9 mouse cellular contexts compared by ENCODE assay signal in the genomic region with DNA sequence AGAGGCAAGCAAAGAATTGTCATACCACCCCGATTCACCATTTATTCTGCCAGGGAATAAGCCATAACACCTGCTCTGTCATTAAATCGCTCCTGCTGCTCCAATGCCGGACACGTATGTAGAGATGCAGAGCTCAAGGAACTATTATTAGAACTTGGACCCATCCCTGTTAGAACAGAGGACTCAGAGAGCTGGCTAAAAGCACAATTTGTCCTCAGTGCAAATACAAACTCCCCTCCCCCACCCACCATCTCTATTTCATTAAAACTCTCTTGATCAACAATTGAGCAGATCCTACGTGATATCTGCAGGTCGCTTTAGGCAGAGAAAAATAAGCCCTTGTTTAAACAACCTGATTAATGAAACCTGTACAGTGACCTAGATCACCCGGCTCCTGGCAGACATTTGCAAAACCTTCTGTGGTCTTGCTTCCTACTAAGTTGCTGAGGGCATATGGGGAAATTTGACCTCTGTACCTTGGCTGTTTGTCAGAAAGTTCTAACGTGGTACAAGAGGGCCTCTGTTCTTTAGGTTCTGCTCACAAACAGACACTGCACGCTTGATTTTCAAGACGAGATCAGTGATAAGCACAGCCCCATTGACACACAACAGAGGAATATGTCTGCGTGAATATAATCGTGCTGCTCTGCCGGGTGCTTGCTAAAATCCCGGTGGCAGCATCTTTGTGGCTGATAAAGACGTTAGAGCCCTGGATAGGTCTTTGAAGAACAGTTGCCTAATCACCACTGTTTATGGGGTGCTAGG. TPM values are rescaled to one million over a fixed set of nuclear protein-coding genes. Genes with fewer than 3 reads are reported as not detected.
DNase-seq lines count a peak whose midpoint lies in the region; ATAC-seq and TF ChIP-seq lines count a peak whose summit lies in the region.
"Had no signal": no experiment of that assay in that cellular context is flagged by ENCODE, and none has a peak within 500 bp of the region (broad histone marks: within the 10 kb centered on the region; RNA-seq: fewer than 3 reads in every experiment).

No protein-coding gene starts in this region.

- peaks cover 5% of the 10 kb centered on the region for H3K36me3 ChIP-seq in forebrain, embryonic 10.5 days (replicated peaks)
- 0 out of 2 replicates have a peak, but pooled peaks cover 6% of the 10 kb centered on the region for H3K36me3 ChIP-seq in hindbrain, embryonic 14.5 days (replicated peaks; ENCODE audit: control insufficient read depth, insufficient read depth)
- peaks cover 3% of the 10 kb centered on the region; the same call in 1 of the 2 replicates for H3K36me3 ChIP-seq in liver, embryonic 11.5 days (ENCODE audit: control insufficient read depth, insufficient read depth, low read length)
- H3K36me3 ChIP-seq in myocyte (ENCODE audit: control insufficient read depth, insufficient read depth), result peaks cover 7% of the 10 kb centered on the region

- no peak overlapping the region for H3ac ChIP-seq in myocyte (ENCODE audit: control insufficient read depth, insufficient read length)

- 32% methylated on average over 15 of the region's 15 CpGs for WGBS in forebrain, embryonic 10.5 days
- 10% methylated on average over 15 of the region's 15 CpGs for WGBS in hindbrain, embryonic 14.5 days
- 20% methylated on average over 15 of the region's 15 CpGs for WGBS in liver, embryonic 11.5 days

- peak overlapping the region; percentile 57 for H3K4me2 ChIP-seq in hindbrain, embryonic 14.5 days (replicated peaks)
- peak overlapping the region; percentile 54 for H3K4me2 ChIP-seq in liver, embryonic 11.5 days
- H3K4me2 ChIP-seq in myocyte (ENCODE audit: low read depth), result peak overlapping the region; percentile 82

- peak overlapping the region; percentile 59 for H3K9ac ChIP-seq in hindbrain, embryonic 14.5 days
- no peak overlapping the region for H3K9ac ChIP-seq in liver, embryonic 11.5 days (ENCODE audit: low read depth, low read length)

- peak overlapping the region; percentile 2 for H3K27ac ChIP-seq in forebrain, embryonic 10.5 days
- peak overlapping the region; percentile 62 for H3K27ac ChIP-seq in hindbrain, embryonic 14.5 days
- H3K27ac ChIP-seq in liver, embryonic 11.5 days (ENCODE audit: low read depth, low read length), result peak overlapping the region; percentile 53; the same call in 1 of the 2 replicates
- H3K27ac ChIP-seq: macrophage had no signal

- TF ChIP-seq POLR2A in myocyte (IDR thresholded peaks at IDR 0.05; ENCODE audit: insufficient read length, low read depth), result no peak

- peaks cover 31% of the 10 kb centered on the region for H3K79me2 ChIP-seq in myocyte (ENCODE audit: control insufficient read depth, insufficient read depth)

- no peaks in the 10 kb centered on the region for H3K9me3 ChIP-seq in forebrain, embryonic 10.5 days
- no peaks in the 10 kb centered on the region for H3K9me3 ChIP-seq in hindbrain, embryonic 14.5 days (ENCODE audit: control insufficient read depth, low read length)
- no peaks in the 10 kb centered on the region for H3K9me3 ChIP-seq in liver, embryonic 11.5 days (ENCODE audit: control insufficient read depth, low read length)

- H3K4me3 ChIP-seq in forebrain, embryonic 10.5 days, result no peak overlapping the region; the same call in 1 of the 2 replicates
- H3K4me3 ChIP-seq in hindbrain, embryonic 14.5 days (replicated peaks; ENCODE audit: low read length), result peak overlapping the region; percentile 84
- no peak overlapping the region for H3K4me3 ChIP-seq in liver, embryonic 11.5 days (ENCODE audit: low read depth, low read length)
- no peak overlapping the region for H3K4me3 ChIP-seq in myocyte

- H3K27me3 ChIP-seq in forebrain, embryonic 10.5 days (ENCODE audit: poor library complexity, severe bottlenecking), result no peaks in the 10 kb centered on the region
- no peaks in the 10 kb centered on the region for H3K27me3 ChIP-seq in hindbrain, embryonic 14.5 days (ENCODE audit: control insufficient read depth, insufficient read depth, low read length)
- no peaks in the 10 kb centered on the region for H3K27me3 ChIP-seq in liver, embryonic 11.5 days (replicated peaks; ENCODE audit: control insufficient read depth, insufficient read depth, low read length)
- H3K27me3 ChIP-seq in myocyte (ENCODE audit: control insufficient read depth, insufficient read depth, insufficient read length), result no peaks in the 10 kb centered on the region

- peaks cover 54% of the 10 kb centered on the region for H3K4me1 ChIP-seq in forebrain, embryonic 10.5 days
- H3K4me1 ChIP-seq in hindbrain, embryonic 14.5 days (replicated peaks; ENCODE audit: control insufficient read depth, insufficient read depth, low read length), result peaks cover 23% of the 10 kb centered on the region; the same call in 1 of the 2 replicates
- H3K4me1 ChIP-seq in liver, embryonic 11.5 days (replicated peaks; ENCODE audit: control insufficient read depth, insufficient read depth, low read length), result peaks cover 8% of the 10 kb centered on the region

- intact Hi-C loops in left cerebral cortex, postnatal 25 days (cut with DNase I), result loop anchor here (10.0 kb wide), 2 partner anchors 1203 to 1553 kb away; no protein-coding TSS in a partner anchor
- intact Hi-C loops in left cerebral cortex, postnatal 10 days (cut with DNase I), result loop anchor here (10.0 kb wide), 3 partner anchors 513 to 1093 kb away; no protein-coding TSS in a partner anchor

- ATAC-seq in hindbrain, embryonic 14.5 days (ENCODE audit: low FRiP score), result no peak
- peak; percentile 11; the same call in 1 of the 2 replicates for ATAC-seq in liver, embryonic 11.5 days (replicated peaks; ENCODE audit: low FRiP score)

- peak; percentile 8 to 17 for DNase-seq in left cerebral cortex, postnatal 25 days (ENCODE audit: low spot score in 2 of 2)
- DNase-seq in left cerebral cortex, postnatal 10 days (ENCODE audit: extremely low spot score in 1 of 2, low spot score in 2 of 2), result no peak
- DNase-seq in brain, adult 2 months (ENCODE audit: low read depth, low spot score), result peak; percentile 82
- DNase-seq in forebrain, embryonic 10.5 days (ENCODE audit: extremely low spot score, low spot score), result peak; percentile 38
- peak; percentile 36 for DNase-seq in hindbrain, embryonic 14.5 days (ENCODE audit: low spot score)
- peak; percentile 47 for DNase-seq in liver, embryonic 11.5 days (ENCODE audit: low spot score)
- no peak for DNase-seq in testis, postnatal 10 days (ENCODE audit: low spot score)

TF ChIP-seq in myocyte, 11 proteins besides CTCF, POLR2A, EP300 and RAD21:
- no peak for TF ChIP-seq MAX (IDR thresholded peaks at IDR 0.05; ENCODE audit: low read depth)
- TF ChIP-seq REST (IDR thresholded peaks at IDR 0.05; ENCODE audit: insufficient read depth, insufficient read length), result no peak
- TF ChIP-seq MYOD1 (IDR thresholded peaks at IDR 0.05; ENCODE audit: control insufficient read depth in 1 of 3, insufficient read length in 2 of 3, low read depth in 2 of 3), result peak in 2 of 3 experiments; percentile 27 to 33
- peak; percentile 61; the same call in 1 of the 2 replicates for TF ChIP-seq CEBPB (IDR thresholded peaks at IDR 0.05; ENCODE audit: insufficient read depth, poor library complexity, severe bottlenecking)
- no peak for TF ChIP-seq TCF12 (IDR thresholded peaks at IDR 0.05; ENCODE audit: insufficient read depth, poor library complexity, severe bottlenecking)
- TF ChIP-seq E2F4 (IDR thresholded peaks at IDR 0.05; ENCODE audit: insufficient read depth), result no peak
- TF ChIP-seq USF1 (IDR thresholded peaks at IDR 0.05; ENCODE audit: low read depth), result no peak
- TF ChIP-seq POLR2AphosphoS2 (IDR thresholded peaks at IDR 0.05; ENCODE audit: insufficient read length, low read depth), result peak; percentile 14
- no peak for TF ChIP-seq SRF (IDR thresholded peaks at IDR 0.05; ENCODE audit: control insufficient read depth, insufficient read length, low read depth)
- TF ChIP-seq TCF3 (IDR thresholded peaks at IDR 0.05; ENCODE audit: insufficient read length, low read depth), result no peak
- TF ChIP-seq MYOG (IDR thresholded peaks at IDR 0.05; ENCODE audit: control insufficient read depth in 1 of 3, insufficient read depth in 1 of 3, insufficient read length in 2 of 3, low read depth in 2 of 3), result no peak
TF ChIP-seq in myocyte: peak in this region for 3.

RNA-seq across cellular contexts. Expression of gene Cited2, which starts 4.3 kb away (rescaled TPM):
- 10 to 100 TPM; 45.0 to 49.2 TPM for total RNA-seq in left cerebral cortex, postnatal 25 days (2021)
- 10 to 100 TPM; 30.4 to 36.4 TPM for total RNA-seq in left cerebral cortex, postnatal 10 days (2021)
- 32.5 and 32.8 TPM in 2 replicates for polyA plus RNA-seq in forebrain, embryonic 10.5 days (2016; fragmentation: Nextera tagmentation; extraction: Ambion mirVana)
- polyA plus RNA-seq in hindbrain, embryonic 14.5 days (2014; fragmentation: Nextera tagmentation; extraction: Ambion mirVana), result 82.2 and 85.3 TPM in 2 replicates
- polyA plus RNA-seq in liver, embryonic 11.5 days (2014; fragmentation: Nextera tagmentation; extraction: Ambion mirVana), result 50.7 and 50.8 TPM in 2 replicates
- polyA plus RNA-seq in myocyte (2012; fragmentation: generic; extraction: Trizol), result 70.4 TPM

Comparison
In these comparisons a context has a peak if more than half of its experiments do, and no peak if none do; other contexts are left out.
1. DNase-seq: peak in left cerebral cortex, postnatal 25 days (2 of 2), brain, adult 2 months (single experiment), forebrain, embryonic 10.5 days (single experiment), hindbrain, embryonic 14.5 days (single experiment) and liver, embryonic 11.5 days (single experiment); none in left cerebral cortex, postnatal 10 days (0 of 2) and testis, postnatal 10 days (single experiment).
2. H3K27ac ChIP-seq: peak in every context shown above with its lines; median percentile 62 in hindbrain, embryonic 14.5 days; 53 in liver, embryonic 11.5 days; 2 in forebrain, embryonic 10.5 days.
3. Peak in every context shown above with its lines, with median percentiles within 50 percentile points of each other: H3K4me2 ChIP-seq.